Mouse (Mus musculus) 416B (cell line): ENCODE measurements around the gene Ubxn4.
"Not testable (repeated sequence)": the region's sequence is repeated elsewhere in the genome, so short reads cannot be mapped to it uniquely, and the experiment has no call there.

Experiments
- DNase-seq: peaks from one replicate; pipeline ENCODE4 v3.0.0; 2011; ENCODE audit warnings: low read depth

Gene Ubxn4

DNA sequence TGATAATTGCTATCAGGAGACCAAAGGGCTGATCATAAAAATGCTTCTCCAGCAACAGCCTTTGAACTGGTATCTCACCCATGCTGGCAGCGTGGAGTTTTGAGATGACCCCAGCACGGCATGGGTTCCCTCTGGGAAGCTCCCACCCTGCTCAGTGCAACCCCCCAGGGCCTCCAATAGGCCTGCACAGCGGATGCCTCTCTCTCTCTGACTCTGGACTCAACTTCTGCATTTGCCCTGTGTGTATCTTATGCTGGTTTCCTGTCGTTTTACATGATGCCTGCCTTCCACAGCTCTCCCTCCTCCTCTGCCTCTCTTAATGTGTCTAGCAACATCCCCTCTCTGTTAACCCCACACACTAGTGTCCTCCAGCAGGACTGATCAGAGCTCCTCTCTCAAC lies 70.9 kb downstream of the Ubxn4 start:
- DNase-seq: peak; percentile 24

DNA sequence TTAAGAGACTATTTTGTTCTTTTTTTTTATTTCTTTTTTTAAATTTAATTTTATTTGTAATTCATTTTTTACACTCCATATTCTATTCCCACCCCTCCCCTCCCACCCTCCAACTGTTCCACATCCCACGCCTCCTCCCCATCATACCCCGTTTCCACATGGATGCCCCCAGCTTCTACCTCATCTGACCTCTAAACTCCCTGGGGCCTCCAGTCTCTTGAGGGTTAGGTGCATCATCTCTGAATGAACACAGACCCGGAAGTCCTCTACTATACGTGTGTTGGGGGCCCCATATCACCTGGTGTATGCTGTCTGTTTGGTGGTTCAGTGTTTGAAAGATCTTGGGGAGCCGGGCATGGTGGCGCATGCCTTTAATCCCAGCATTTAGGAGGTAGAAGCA lies 75.5 kb downstream of the Ubxn4 start:
- DNase-seq: not testable (repeated sequence)

DNA sequence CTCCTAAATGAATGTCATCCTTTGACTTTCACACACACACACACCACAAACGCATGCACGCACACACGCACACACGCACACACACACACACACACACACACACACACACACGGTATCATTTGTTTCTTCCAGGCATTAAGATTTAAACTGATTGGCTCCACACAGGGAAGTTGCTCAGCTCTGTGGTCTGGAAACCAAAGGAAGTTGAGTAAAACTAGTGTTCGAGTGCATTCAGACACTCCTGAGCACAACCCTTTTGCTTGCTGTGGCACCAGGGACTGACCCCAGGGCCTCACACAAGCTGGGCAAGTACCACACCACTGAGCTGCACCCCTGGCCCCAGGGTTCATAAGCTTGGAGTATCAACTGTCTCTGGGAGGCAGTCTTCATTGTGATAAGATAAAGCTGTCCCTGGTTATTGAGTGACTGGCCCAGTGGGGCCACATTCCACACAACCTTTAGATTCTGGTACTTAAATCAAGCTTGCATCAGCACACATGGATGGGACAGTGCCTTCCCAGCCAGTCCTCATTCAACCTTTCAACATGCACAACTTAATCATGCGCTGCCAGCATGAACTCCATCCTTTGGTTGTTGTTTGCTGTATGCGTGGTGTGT lies 79.4 kb downstream of the Ubxn4 start:
- DNase-seq: peak; percentile 92

DNA sequence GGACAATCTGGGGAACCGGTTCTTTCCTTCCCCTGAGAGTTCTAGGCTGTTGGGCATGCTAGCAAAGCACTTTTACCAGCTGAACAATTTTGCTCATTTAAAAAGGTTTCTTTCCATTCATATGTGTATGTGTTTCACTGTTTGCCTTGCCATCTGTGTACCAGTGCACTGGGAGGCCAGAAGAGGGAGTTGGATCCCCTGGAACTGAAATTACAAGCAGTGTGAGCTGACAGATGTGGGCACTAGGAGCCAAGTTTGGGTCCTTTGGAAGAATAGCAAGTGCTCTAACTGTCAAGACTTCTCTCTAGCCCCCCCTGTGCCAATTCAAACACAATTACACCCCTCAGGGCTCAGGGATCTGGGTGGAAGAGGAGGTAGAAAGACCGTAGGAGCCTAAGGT lies 81.0 kb downstream of the Ubxn4 start:
- no peak for DNase-seq

DNA sequence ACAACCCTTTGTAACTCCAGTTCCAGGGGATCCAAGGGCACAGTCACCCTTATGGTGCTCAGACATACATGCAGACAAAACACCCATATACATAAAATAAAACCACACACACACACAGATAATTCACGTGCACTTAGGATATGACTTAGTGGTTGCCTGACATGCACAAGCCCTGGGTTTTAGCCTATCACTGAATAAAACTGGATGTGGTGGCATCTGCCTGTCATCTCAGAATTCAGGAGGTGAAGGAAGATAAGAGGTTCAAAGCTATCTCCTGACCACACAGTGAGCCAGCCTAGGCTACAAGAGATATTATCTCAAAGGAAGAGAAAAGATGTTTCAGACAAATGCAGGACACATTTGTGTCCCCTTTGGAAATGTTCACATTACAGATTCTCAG lies 83.4 kb downstream of the Ubxn4 start:
- DNase-seq: peak; percentile 66

DNA sequence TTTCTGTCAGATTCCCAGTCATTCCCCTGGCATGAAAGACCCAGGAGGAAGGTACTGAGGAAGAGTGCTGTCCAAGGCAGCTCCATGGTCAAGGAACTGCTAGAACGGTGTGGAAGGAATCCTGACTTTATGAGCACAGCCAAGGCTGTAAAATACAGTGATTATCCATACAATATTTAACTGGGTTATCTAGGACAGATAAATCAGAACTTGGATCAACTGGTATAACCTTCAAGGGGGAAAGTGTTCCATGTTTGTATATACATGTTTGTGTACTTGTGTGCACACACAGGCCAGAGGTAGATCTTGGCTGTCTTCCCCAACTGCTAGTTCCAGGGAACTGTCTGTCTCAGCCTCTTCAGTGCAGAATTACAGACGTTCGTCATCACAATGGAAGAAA lies 84.5 kb downstream of the Ubxn4 start, which contains the start of gene Lct:
Lct (minus strand) TSS at position 101 of the 400 bp plus-strand sequence.
- no peak for DNase-seq
